Mouse (Mus musculus): Measurements from ENCODE around the gene Erc1.

GRCm38 (mm10) chr6:119544518-119544864 lies 303.5 kb downstream of the Erc1 start:
- TF ChIP-seq POLR2A (IDR thresholded peaks at IDR 0.05; ENCODE audit: low read depth, low read length) (no peak), CTCF (IDR thresholded peaks at IDR 0.05; ENCODE audit: extremely low read depth, insufficient read depth, insufficient read length, insufficient replicate concordance) (no peak)

Measured in spleen, adult 2 months (tissue).